Mouse (Mus musculus) E14TG2a.4 (cell line): Measurements from ENCODE around the gene Rnf144b.

Experiments used
- CTCF ChIP-seq: conservative IDR thresholded peaks from 2 replicates; pipeline ENCODE4 v1.5.1; 2014; ENCODE audit warnings: low read length
- NANOG ChIP-seq: IDR thresholded peaks from 2 replicates; pipeline ENCODE4 v1.6.1; 2014; ENCODE audit warnings: borderline replicate concordance, low read length, mixed read lengths
- POU5F1 ChIP-seq: IDR thresholded peaks from 2 replicates; pipeline ENCODE4 v1.6.1; 2014; ENCODE audit warnings: low read length, borderline replicate concordance

GRCm38 (mm10) chr13:47088433-47088832 lies 34.0 kb upstream of the Rnf144b start:
- TF ChIP-seq CTCF (no peak), POU5F1 (no peak), NANOG (no peak)
